Mouse (Mus musculus): ENCODE measurements around the gene Matn4.

- TF ChIP-seq CTCF (conservative IDR thresholded peaks at IDR 0.05; ENCODE audit: insufficient read depth, insufficient read length, low read depth, low read length), result no peak
- no peak for TF ChIP-seq POLR2A (IDR thresholded peaks at IDR 0.05; ENCODE audit: low read depth, low read length)
Observed at GRCm38 (mm10) chr2:164422675-164423393, 17.9 kb upstream of the Matn4 start.

Data from kidney, adult 2 months (tissue).